Mouse (Mus musculus) forebrain, embryonic 14.5 days (tissue): ENCODE results near the gene Tmc2. TPM values are rescaled to one million over a fixed set of nuclear protein-coding genes. Genes with fewer than 3 reads are reported as not detected.

ENCODE experiments used
- ATAC-seq: fragments of 200-750 bp; cut with Nextera tagmentation; 2 replicates; pipeline ENCODE4 v1.8.0; 2017; ENCODE audit warnings: mild to moderate bottlenecking, moderate library complexity
- DNase-seq: peaks from one replicate; pipeline ENCODE4 v3.0.0-alpha.2; 2015; ENCODE audit warnings: low spot score
- H3K27ac ChIP-seq: fragments of 300-500 bp; sonication (generic); 2 replicates; pipeline ENCODE4 v1.5.1; 2014; ENCODE audit warnings: low read depth, mild to moderate bottlenecking, control low read depth, low read length, moderate library complexity
- H3K27me3 ChIP-seq: fragments of 300-500 bp; sonication (generic); replicated peaks from 2 replicates; pipeline ENCODE4 v1.6.1; 2014; ENCODE audit warnings: low read length, control low read depth, mixed read lengths; ENCODE audit not compliant: control insufficient read depth, insufficient read depth
- H3K36me3 ChIP-seq: fragments of 300-500 bp; sonication (generic); 2 replicates; pipeline ENCODE4 v1.6.1; 2014; ENCODE audit warnings: low read length, control low read depth; ENCODE audit not compliant: control insufficient read depth, insufficient read depth
- H3K4me1 ChIP-seq: fragments of 300-500 bp; sonication (generic); 2 replicates; pipeline ENCODE4 v1.6.1; 2014; ENCODE audit warnings: antibody characterized with exemption, low read length, control low read depth; ENCODE audit not compliant: control insufficient read depth, insufficient read depth
- H3K4me2 ChIP-seq: fragments of 300-500 bp; sonication (generic); 2 replicates; pipeline ENCODE4 v1.6.1; 2014; ENCODE audit warnings: mild to moderate bottlenecking, control low read depth, low read length
- H3K4me3 ChIP-seq: fragments of 300-500 bp; sonication (generic); 2 replicates; pipeline ENCODE4 v1.5.1; 2014; ENCODE audit warnings: low read depth, low read length, control low read depth
- H3K9ac ChIP-seq: fragments of 300-500 bp; sonication (generic); 2 replicates; pipeline ENCODE4 v1.6.1; 2014; ENCODE audit warnings: mild to moderate bottlenecking, low read length, control low read depth, moderate library complexity
- H3K9me3 ChIP-seq: fragments of 300-500 bp; sonication (generic); replicated peaks from 2 replicates; pipeline ENCODE4 v1.6.1; 2016; ENCODE audit warnings: low read length, control low read depth, mixed read lengths; ENCODE audit not compliant: control insufficient read depth
- WGBS: fragments of 180-500 bp; shearing (Covaris S2); extraction: QIAGEN DNeasy Blood & Tissue Kit; methylation state at CpG from one replicate; pipeline ENCODE4 v1.1.7; 2014; 5-methylcytosine and 5-hydroxymethylcytosine counted together
- polyA plus RNA-seq: library from polyadenylated mRNA; unstranded; fragments of >200 nt; fragmentation: Nextera tagmentation; extraction: Ambion mirVana; gene quantifications from 2 replicates; pipeline ENCODE4 v1.2.1, GENCODE M21; 2014

Gene Tmc2
- polyA plus RNA-seq, 1 experiment from 2014 or later: not detected

GRCm38 (mm10) chr2:130296134-130296745 lies 101.2 kb downstream of the Tmc2 start:
- H3K27me3 ChIP-seq: no peaks in the 10 kb centered on the region
- peak overlapping the region; percentile 67 for H3K4me2 ChIP-seq
- WGBS: 4% methylated on average over 20 of the region's 20 CpGs
- H3K36me3 ChIP-seq: peaks cover 16% of the 10 kb centered on the region
- no peaks in the 10 kb centered on the region for H3K9me3 ChIP-seq
- peaks cover 6% of the 10 kb centered on the region for H3K4me1 ChIP-seq
- H3K4me3 ChIP-seq: peak overlapping the region; percentile 71
- ATAC-seq (no peak), DNase-seq (peak; percentile 17)
- peak overlapping the region; percentile 81; the same call in 1 of the 2 replicates for H3K27ac ChIP-seq
- H3K9ac ChIP-seq: peak overlapping the region; percentile 83

- H3K4me2 ChIP-seq: no peak overlapping the region
- H3K27ac ChIP-seq: no peak overlapping the region
- no peak overlapping the region for H3K4me3 ChIP-seq
- H3K27me3 ChIP-seq: no peaks in the 10 kb centered on the region
- ATAC-seq (no peak), DNase-seq (no peak)
- no peaks in the 10 kb centered on the region for H3K9me3 ChIP-seq
- peaks cover 16% of the 10 kb centered on the region for H3K36me3 ChIP-seq
- 84% methylated on average over 9 of the region's 9 CpGs for WGBS
- peaks cover 6% of the 10 kb centered on the region for H3K4me1 ChIP-seq
- no peak overlapping the region for H3K9ac ChIP-seq
Measured at GRCm38 (mm10) chr2:130297580-130297979, 102.6 kb downstream of the Tmc2 start.

- no peak for ATAC-seq
- Histone ChIP-seq H3K27me3 (no peaks in the 10 kb centered on the region), H3K4me3 (no peak overlapping the region), H3K9me3 (no peaks in the 10 kb centered on the region), H3K9ac (no peak overlapping the region), H3K4me2 (no peak overlapping the region), H3K36me3 (peaks cover 44% of the 10 kb centered on the region), H3K27ac (no peak overlapping the region), H3K4me1 (no peaks in the 10 kb centered on the region)
- no peak for DNase-seq
- WGBS: 40% methylated on average over 4 of the region's 4 CpGs
Measured at GRCm38 (mm10) chr2:130303014-130303413, 108.0 kb downstream of the Tmc2 start.

Other genes starting within 250 kb of the Tmc2 start
- not detected in 2 replicates for gene Tgm3, start 182.8 kb upstream of the Tmc2 start, polyA plus RNA-seq
- gene Tgm6, start 82.8 kb upstream of the Tmc2 start, polyA plus RNA-seq: 0.17 and 0.21 TPM in 2 replicates
- gene Snrpb, start 15.8 kb upstream of the Tmc2 start, polyA plus RNA-seq: 532 and 571 TPM in 2 replicates
- 264 and 265 TPM in 2 replicates for gene Nop56, start 79.2 kb downstream of the Tmc2 start, polyA plus RNA-seq
- 178 and 184 TPM in 2 replicates for gene Idh3b, start 89.4 kb downstream of the Tmc2 start, polyA plus RNA-seq
- gene Ebf4, start 100.0 kb downstream of the Tmc2 start, polyA plus RNA-seq: 2.1 and 2.4 TPM in 2 replicates
- 10.1 and 10.9 TPM in 2 replicates for gene Cpxm1, start 202.4 kb downstream of the Tmc2 start, polyA plus RNA-seq
- not detected in 2 replicates for gene Gm28372, start 210.0 kb downstream of the Tmc2 start, polyA plus RNA-seq
- gene 1700020A23Rik, start 210.1 kb downstream of the Tmc2 start, polyA plus RNA-seq: not detected in 2 replicates
- not detected in 2 replicates for gene Tmem239, start 211.3 kb downstream of the Tmc2 start, polyA plus RNA-seq
- gene Vps16, start 229.1 kb downstream of the Tmc2 start, polyA plus RNA-seq: 92.2 and 99.3 TPM in 2 replicates
- gene Pced1a, start 229.5 kb downstream of the Tmc2 start, polyA plus RNA-seq: 8.9 and 12.0 TPM in 2 replicates